Mouse (Mus musculus) ES-Bruce4 (cell line): Measurements from ENCODE around the gene Ugt1a8. TPM values are rescaled to one million over a fixed set of nuclear protein-coding genes. Genes with fewer than 3 reads are reported as not detected.

Experiments
- H3K27ac ChIP-seq: 2 replicates; pipeline ENCODE4 v1.5.1; 2012; ENCODE audit warnings: low read length, inconsistent platforms; ENCODE audit not compliant: insufficient read depth
- H3K27me3 ChIP-seq: 2 replicates; pipeline ENCODE4 v1.6.1; 2012; ENCODE audit warnings: mild to moderate bottlenecking, low read length, inconsistent platforms; ENCODE audit not compliant: control insufficient read depth, poor library complexity, insufficient read depth, severe bottlenecking
- H3K36me3 ChIP-seq: 2 replicates; pipeline ENCODE4 v1.6.1; 2012; ENCODE audit warnings: inconsistent platforms, mild to moderate bottlenecking, low read length, moderate library complexity; ENCODE audit not compliant: control insufficient read depth, poor library complexity, insufficient read depth, severe bottlenecking
- H3K4me1 ChIP-seq: one replicate; pipeline ENCODE4 v1.8.1; 2011; ENCODE audit warnings: low read length; ENCODE audit not compliant: control insufficient read depth, insufficient read depth
- H3K4me3 ChIP-seq: 2 replicates; pipeline ENCODE4 v1.5.1; 2011; ENCODE audit warnings: low read depth, mild to moderate bottlenecking, low read length
- H3K9ac ChIP-seq: 2 replicates; pipeline ENCODE4 v1.6.1; 2012; ENCODE audit warnings: low read depth, mild to moderate bottlenecking, inconsistent platforms; ENCODE audit not compliant: poor library complexity, severe bottlenecking
- H3K9me3 ChIP-seq: replicated peaks from 2 replicates; pipeline ENCODE4 v1.6.1; 2012; ENCODE audit warnings: mild to moderate bottlenecking, low read length, inconsistent platforms; ENCODE audit not compliant: control insufficient read depth, poor library complexity, insufficient read depth, severe bottlenecking
- CTCF ChIP-seq: IDR thresholded peaks from one replicate; pipeline ENCODE4 v1.8.1; 2011; ENCODE audit warnings: low read depth, low read length
- EP300 ChIP-seq: IDR thresholded peaks from 2 replicates; pipeline ENCODE4 v1.6.1; 2011; ENCODE audit warnings: low read depth, low read length; ENCODE audit not compliant: insufficient read depth
- POLR2A ChIP-seq: IDR thresholded peaks from one replicate; pipeline ENCODE4 v1.8.1; 2011; ENCODE audit warnings: low read length; ENCODE audit not compliant: insufficient read depth
- polyA plus RNA-seq: library from polyadenylated mRNA; stranded (reverse); fragments of >200 nt; gene quantifications from 2 replicates; pipeline ENCODE4 v1.2.4, GENCODE M21; 2011; ENCODE audit warnings: low read depth; ENCODE audit not compliant: missing spikeins, insufficient read depth, insufficient read length

Ugt1a8 gene
- polyA plus RNA-seq, 1 experiment: not detected

DNA sequence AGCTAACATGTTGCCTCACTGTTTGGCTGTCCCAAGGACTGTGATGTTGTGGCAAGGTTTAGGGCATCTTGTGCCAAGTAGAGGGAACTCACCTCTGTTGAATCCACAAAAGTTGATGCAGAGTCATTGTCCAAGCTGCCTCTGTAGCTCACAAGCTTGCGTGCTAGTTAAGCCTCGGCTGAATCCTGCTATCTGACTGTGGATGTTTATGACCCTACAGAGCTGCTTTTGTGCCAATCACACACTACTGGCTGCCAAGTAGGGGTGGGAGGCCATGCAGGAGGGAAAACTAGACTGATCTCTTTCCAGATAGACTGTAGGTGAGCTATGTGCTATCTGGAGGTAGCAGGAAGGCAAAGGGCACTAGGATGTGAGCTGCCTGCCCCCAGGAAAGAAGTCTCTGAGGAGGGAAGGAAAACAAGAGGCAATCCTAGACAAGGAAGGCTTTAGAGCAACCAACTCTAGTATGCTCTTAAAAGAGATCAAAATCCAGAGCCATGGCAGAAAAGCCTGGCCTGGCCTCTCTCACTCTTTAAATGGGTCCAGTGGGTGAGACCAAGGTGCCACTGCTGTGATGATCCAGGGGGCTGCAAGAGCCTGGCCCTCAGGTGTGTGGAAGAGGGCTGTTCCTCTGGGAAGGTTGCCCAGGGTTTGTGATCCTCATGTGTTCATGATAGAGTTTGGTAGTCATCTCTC is 126.3 kb downstream of the Ugt1a8 start:
- no peaks in the 10 kb centered on the region for H3K4me1 ChIP-seq
- no peaks in the 10 kb centered on the region for H3K36me3 ChIP-seq
- H3K9me3 ChIP-seq: peaks cover 8% of the 10 kb centered on the region; the same call in 1 of the 2 replicates
- H3K27ac ChIP-seq: no peak overlapping the region
- no peak overlapping the region for H3K9ac ChIP-seq
- no peak for TF ChIP-seq CTCF
- TF ChIP-seq POLR2A: no peak
- no peak for TF ChIP-seq EP300
- no peak overlapping the region for H3K4me3 ChIP-seq
- no peaks in the 10 kb centered on the region for H3K27me3 ChIP-seq

DNA sequence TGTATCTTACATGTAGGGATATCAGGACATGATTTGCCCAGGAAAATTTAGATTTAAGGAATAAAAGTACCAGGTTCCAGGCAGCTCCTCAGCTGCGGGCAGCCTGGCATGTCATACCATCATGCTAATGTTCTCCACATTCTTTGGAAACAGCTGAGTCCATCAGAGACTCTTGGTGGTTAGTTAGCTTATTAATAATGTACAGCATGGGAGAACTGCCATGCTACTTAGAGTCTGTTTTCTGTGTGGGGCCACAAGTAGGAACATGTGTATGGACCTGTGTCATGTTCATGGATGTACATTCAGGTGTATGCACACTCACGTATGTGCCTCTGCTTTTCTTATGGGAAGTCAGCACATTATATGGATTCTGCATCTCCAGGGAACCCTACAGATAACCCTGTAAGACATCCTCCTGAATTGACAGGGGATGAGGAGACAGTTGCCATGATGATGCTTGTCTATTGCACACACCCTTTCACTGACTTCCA is 126.9 kb downstream of the Ugt1a8 start:
- TF ChIP-seq EP300 (no peak), POLR2A (no peak), CTCF (no peak)
- Histone ChIP-seq H3K9ac (no peak overlapping the region), H3K4me1 (no peaks in the 10 kb centered on the region), H3K36me3 (no peaks in the 10 kb centered on the region), H3K27me3 (no peaks in the 10 kb centered on the region), H3K4me3 (no peak overlapping the region), H3K27ac (no peak overlapping the region), H3K9me3 (peaks cover 8% of the 10 kb centered on the region; the same call in 1 of the 2 replicates)

DNA sequence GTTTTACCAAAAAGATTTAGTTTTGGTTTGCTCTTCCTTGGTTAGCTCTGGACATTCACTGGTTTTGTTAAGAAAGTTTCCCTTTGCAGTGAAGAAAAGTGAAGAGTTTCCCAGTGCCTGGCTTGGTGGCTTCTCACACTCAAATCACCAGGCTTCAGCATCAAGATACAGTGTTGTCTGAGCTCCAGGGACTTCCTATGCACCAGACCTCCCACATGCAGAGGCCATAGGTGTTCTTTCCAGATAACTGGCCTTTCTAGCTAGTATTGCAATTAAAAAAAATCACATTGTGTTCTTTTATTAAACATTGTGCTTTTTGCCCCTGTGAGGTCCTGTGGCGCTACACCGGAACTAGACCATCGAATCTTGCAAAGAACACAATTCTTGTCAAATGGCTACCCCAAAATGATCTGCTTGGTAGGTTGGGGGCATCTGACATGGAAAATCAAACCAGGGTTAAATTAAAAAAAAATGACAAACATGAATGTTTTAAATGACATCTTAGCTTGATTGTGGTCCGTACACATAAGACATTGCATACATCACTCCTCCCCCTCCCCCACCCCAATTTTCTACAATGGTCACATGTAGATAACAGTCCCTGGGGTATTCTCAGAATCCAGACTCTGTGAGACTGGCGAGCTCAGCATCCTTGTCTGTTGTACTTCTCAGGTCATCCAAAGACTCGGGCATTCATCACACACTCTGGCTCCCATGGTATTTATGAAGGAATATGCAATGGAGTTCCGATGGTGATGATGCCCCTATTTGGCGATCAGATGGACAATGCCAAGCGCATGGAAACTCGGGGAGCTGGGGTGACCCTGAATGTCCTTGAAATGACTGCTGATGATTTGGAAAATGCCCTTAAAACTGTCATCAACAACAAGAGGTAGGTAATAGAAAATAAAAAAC is 128.1 kb downstream of the Ugt1a8 start:
- TF ChIP-seq CTCF (no peak), POLR2A (no peak), EP300 (no peak)
- no peaks in the 10 kb centered on the region for H3K4me1 ChIP-seq
- no peak overlapping the region for H3K9ac ChIP-seq
- no peaks in the 10 kb centered on the region for H3K36me3 ChIP-seq
- H3K27ac ChIP-seq: no peak overlapping the region
- H3K9me3 ChIP-seq: peaks cover 8% of the 10 kb centered on the region; the same call in 1 of the 2 replicates
- H3K27me3 ChIP-seq: no peaks in the 10 kb centered on the region
- H3K4me3 ChIP-seq: no peak overlapping the region

DNA sequence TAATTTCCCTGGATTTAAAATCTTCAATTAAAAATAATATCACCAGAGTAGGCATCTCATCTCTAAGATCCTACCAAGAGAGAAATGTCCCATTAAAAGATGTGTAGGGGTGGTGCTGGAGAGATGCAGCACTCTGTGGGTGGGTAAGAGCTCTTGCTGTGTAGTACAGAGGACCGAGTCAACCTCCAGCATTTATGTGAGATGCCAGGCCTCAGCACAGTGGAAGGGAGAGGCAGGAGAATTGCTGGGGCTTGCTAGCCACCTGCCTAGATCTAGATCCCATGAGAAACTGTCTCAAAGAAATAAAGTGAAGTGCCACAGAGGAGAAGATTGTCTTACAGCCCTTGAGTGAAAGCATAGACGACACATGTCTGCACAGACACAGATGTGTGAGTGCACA is 128.9 kb downstream of the Ugt1a8 start:
- TF ChIP-seq POLR2A (no peak), CTCF (no peak), EP300 (no peak)
- H3K9ac ChIP-seq: no peak overlapping the region
- no peaks in the 10 kb centered on the region for H3K4me1 ChIP-seq
- peaks cover 8% of the 10 kb centered on the region; the same call in 1 of the 2 replicates for H3K9me3 ChIP-seq
- no peaks in the 10 kb centered on the region for H3K27me3 ChIP-seq
- no peak overlapping the region for H3K4me3 ChIP-seq
- no peaks in the 10 kb centered on the region for H3K36me3 ChIP-seq
- H3K27ac ChIP-seq: no peak overlapping the region

DNA sequence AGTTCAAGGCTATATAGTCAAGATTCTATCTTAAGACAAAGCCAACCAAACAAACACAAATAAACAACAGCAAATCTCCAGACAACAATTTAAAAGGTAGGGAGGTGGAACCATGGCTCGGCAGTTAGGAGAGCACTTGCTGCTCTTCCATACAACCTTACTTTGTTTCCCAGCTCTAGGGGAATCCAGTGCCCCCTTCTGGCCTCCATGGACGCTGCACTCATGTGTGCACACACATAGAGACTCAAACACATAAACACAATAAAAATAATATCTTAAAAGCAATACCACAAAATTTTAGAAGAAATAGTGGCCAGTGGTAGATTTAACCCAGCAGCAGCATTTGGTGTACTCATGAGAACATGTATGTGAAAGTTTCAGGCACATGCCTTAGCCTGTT is 129.5 kb downstream of the Ugt1a8 start:
- Histone ChIP-seq H3K9me3 (peaks cover 8% of the 10 kb centered on the region), H3K9ac (no peak overlapping the region), H3K36me3 (no peaks in the 10 kb centered on the region), H3K27ac (no peak overlapping the region), H3K4me1 (no peaks in the 10 kb centered on the region), H3K4me3 (no peak overlapping the region), H3K27me3 (no peaks in the 10 kb centered on the region)
- no peak for TF ChIP-seq EP300
- TF ChIP-seq CTCF: no peak
- no peak for TF ChIP-seq POLR2A

DNA sequence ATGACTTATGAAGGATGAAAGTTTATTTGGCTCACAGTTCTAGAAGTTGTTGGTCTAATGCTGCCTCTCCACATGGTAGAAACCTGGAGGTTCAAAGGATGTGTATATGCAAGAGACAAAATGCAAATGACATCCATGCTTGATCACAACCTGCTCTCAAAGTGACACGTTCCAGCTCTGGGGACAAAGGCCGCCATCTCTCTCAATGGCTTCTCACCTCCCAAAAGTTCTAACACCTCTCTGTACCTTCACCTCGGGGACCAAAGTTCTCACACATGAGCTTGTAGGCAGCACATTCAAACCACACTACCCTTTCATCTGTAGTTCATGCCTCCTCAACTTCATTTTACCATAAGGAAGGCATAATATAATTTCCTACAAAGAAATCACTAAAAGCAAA is 130.0 kb downstream of the Ugt1a8 start:
- H3K4me3 ChIP-seq: no peak overlapping the region
- no peak for TF ChIP-seq EP300
- no peak for TF ChIP-seq POLR2A
- no peak for TF ChIP-seq CTCF
- H3K9ac ChIP-seq: no peak overlapping the region
- no peaks in the 10 kb centered on the region for H3K4me1 ChIP-seq
- no peak overlapping the region for H3K27ac ChIP-seq
- H3K27me3 ChIP-seq: no peaks in the 10 kb centered on the region
- peaks cover 8% of the 10 kb centered on the region for H3K9me3 ChIP-seq
- H3K36me3 ChIP-seq: no peaks in the 10 kb centered on the region
